Mouse (Mus musculus) myocyte (in vitro differentiated cells): Measurements from ENCODE around the gene Gm37240. TPM values are rescaled to one million over a fixed set of nuclear protein-coding genes. Genes with fewer than 3 reads are reported as not detected.

ENCODE experiments used
- H3K27me3 ChIP-seq: one replicate; pipeline ENCODE4 v1.6.1; 2011; ENCODE audit not compliant: control insufficient read depth, insufficient read depth, insufficient read length
- H3K36me3 ChIP-seq: one replicate; pipeline ENCODE4 v1.6.1; 2011; ENCODE audit not compliant: control insufficient read depth, insufficient read depth
- H3K4me2 ChIP-seq: one replicate; pipeline ENCODE4 v1.6.1; 2011; ENCODE audit warnings: low read depth, control low read depth
- H3K4me3 ChIP-seq: one replicate; pipeline ENCODE4 v1.5.1; 2011; ENCODE audit warnings: mild to moderate bottlenecking, control low read depth, moderate library complexity
- H3K79me2 ChIP-seq: one replicate; pipeline ENCODE4 v1.6.1; 2011; ENCODE audit not compliant: control insufficient read depth, insufficient read depth
- H3ac ChIP-seq: one replicate; pipeline ENCODE4 v1.6.1; 2011; ENCODE audit not compliant: control insufficient read depth, insufficient read length
- CEBPB ChIP-seq: IDR thresholded peaks from 2 replicates; pipeline ENCODE4 v1.6.1; 2011; ENCODE audit warnings: mild to moderate bottlenecking, moderate library complexity; ENCODE audit not compliant: poor library complexity, insufficient read depth, severe bottlenecking
- E2F4 ChIP-seq: IDR thresholded peaks from one replicate; pipeline ENCODE4 v1.6.1; 2011; ENCODE audit warnings: mild to moderate bottlenecking, control low read depth, moderate library complexity; ENCODE audit not compliant: insufficient read depth
- MAX ChIP-seq: IDR thresholded peaks from one replicate; pipeline ENCODE4 v1.6.1; 2011; ENCODE audit warnings: low read depth, mild to moderate bottlenecking, control low read depth
- MYOD1 ChIP-seq, 3 experiments: IDR thresholded peaks; one replicate each; pipeline ENCODE4 v1.6.1; 2011; ENCODE audit warnings: control low read depth in 2 of 3, low read depth in 2 of 3, mild to moderate bottlenecking in 2 of 3, moderate library complexity in 1 of 3; ENCODE audit not compliant: insufficient read length in 2 of 3, control insufficient read depth in 1 of 3
- MYOG ChIP-seq, 3 experiments: IDR thresholded peaks; one replicate each; pipeline ENCODE4 v1.6.1; 2011; ENCODE audit warnings: control low read depth in 2 of 3, low read depth in 2 of 3, mild to moderate bottlenecking in 2 of 3; ENCODE audit not compliant: insufficient read length in 2 of 3, control insufficient read depth in 1 of 3, insufficient read depth in 1 of 3
- POLR2A ChIP-seq: IDR thresholded peaks from one replicate; pipeline ENCODE4 v1.6.1; 2011; ENCODE audit warnings: low read depth, mild to moderate bottlenecking, control low read depth, moderate library complexity; ENCODE audit not compliant: insufficient read length
- POLR2AphosphoS2 ChIP-seq: IDR thresholded peaks from one replicate; pipeline ENCODE4 v1.6.1; 2011; ENCODE audit warnings: low read depth, control low read depth; ENCODE audit not compliant: insufficient read length
- REST ChIP-seq: IDR thresholded peaks from one replicate; pipeline ENCODE4 v1.6.1; 2011; ENCODE audit warnings: mild to moderate bottlenecking, control low read depth, moderate library complexity; ENCODE audit not compliant: insufficient read depth, insufficient read length
- SRF ChIP-seq: IDR thresholded peaks from one replicate; pipeline ENCODE4 v1.6.1; 2011; ENCODE audit warnings: low read depth; ENCODE audit not compliant: control insufficient read depth, insufficient read length
- TCF12 ChIP-seq: IDR thresholded peaks from one replicate; pipeline ENCODE4 v1.6.1; 2011; ENCODE audit warnings: mild to moderate bottlenecking, control low read depth; ENCODE audit not compliant: poor library complexity, insufficient read depth, severe bottlenecking
- TCF3 ChIP-seq: IDR thresholded peaks from one replicate; pipeline ENCODE4 v1.6.1; 2011; ENCODE audit warnings: low read depth, control low read depth; ENCODE audit not compliant: insufficient read length
- USF1 ChIP-seq: IDR thresholded peaks from one replicate; pipeline ENCODE4 v1.6.1; 2011; ENCODE audit warnings: low read depth, mild to moderate bottlenecking, control low read depth, moderate library complexity
- polyA plus RNA-seq: library from polyadenylated mRNA; unstranded; fragments of >200 nt; fragmentation: generic; extraction: Trizol; gene quantifications from one replicate; pipeline ENCODE4 v1.2.1, GENCODE M21; 2012; ENCODE audit warnings: missing spikeins

The Gm37240 gene
- polyA plus RNA-seq, 1 experiment: 8.7 TPM

GRCm38 (mm10) chr3:85629895-85630510, 257.3 kb downstream of the Gm37240 start:
- Histone ChIP-seq H3K36me3 (no peaks in the 10 kb centered on the region), H3K27me3 (no peaks in the 10 kb centered on the region), H3K4me2 (no peak overlapping the region), H3ac (no peak overlapping the region), H3K4me3 (no peak overlapping the region), H3K79me2 (no peaks in the 10 kb centered on the region)
- no peak for TF ChIP-seq CEBPB
- TF ChIP-seq SRF: no peak
- no peak for TF ChIP-seq POLR2A
- TF ChIP-seq TCF3: peak; percentile 85
- peak; percentile 49 to 95 (median 95) for TF ChIP-seq MYOD1 (IDR thresholded peaks at IDR 0.05; ENCODE audit: control insufficient read depth in 1 of 3, insufficient read length in 2 of 3, low read depth in 2 of 3)
- TF ChIP-seq POLR2AphosphoS2: no peak
- no peak for TF ChIP-seq E2F4
- TF ChIP-seq MYOG (IDR thresholded peaks at IDR 0.05; ENCODE audit: control insufficient read depth in 1 of 3, insufficient read depth in 1 of 3, insufficient read length in 2 of 3, low read depth in 2 of 3): peak; percentile 52 to 95 (median 90)
- peak; percentile 55 for TF ChIP-seq TCF12

- Histone ChIP-seq H3K36me3 (no peaks in the 10 kb centered on the region), H3K4me3 (no peak overlapping the region), H3K27me3 (no peaks in the 10 kb centered on the region), H3K79me2 (no peaks in the 10 kb centered on the region), H3K4me2 (no peak overlapping the region), H3ac (no peak overlapping the region)
- no peak for TF ChIP-seq POLR2A
- TF ChIP-seq CEBPB: no peak
- TF ChIP-seq SRF: no peak
- no peak for TF ChIP-seq MYOD1 (IDR thresholded peaks at IDR 0.05; ENCODE audit: control insufficient read depth in 1 of 3, insufficient read length in 2 of 3, low read depth in 2 of 3)
- TF ChIP-seq USF1: no peak
- no peak for TF ChIP-seq E2F4
- no peak for TF ChIP-seq MYOG (IDR thresholded peaks at IDR 0.05; ENCODE audit: control insufficient read depth in 1 of 3, insufficient read depth in 1 of 3, insufficient read length in 2 of 3, low read depth in 2 of 3)
- no peak for TF ChIP-seq POLR2AphosphoS2
- TF ChIP-seq REST: no peak
- TF ChIP-seq TCF12: no peak
- TF ChIP-seq TCF3: no peak
- TF ChIP-seq MAX: no peak
Observed at GRCm38 (mm10) chr3:85619751-85620150, 267.6 kb downstream of the Gm37240 start.

- no peaks in the 10 kb centered on the region for H3K36me3 ChIP-seq
- no peak overlapping the region for H3K4me3 ChIP-seq
- no peak overlapping the region for H3ac ChIP-seq
- H3K4me2 ChIP-seq: no peak overlapping the region
- TF ChIP-seq MYOD1 (IDR thresholded peaks at IDR 0.05; ENCODE audit: control insufficient read depth in 1 of 3, insufficient read length in 2 of 3, low read depth in 2 of 3) (no peak), TCF12 (no peak), REST (no peak), SRF (no peak), USF1 (no peak), MAX (no peak), TCF3 (no peak), E2F4 (no peak), MYOG (IDR thresholded peaks at IDR 0.05; ENCODE audit: control insufficient read depth in 1 of 3, insufficient read depth in 1 of 3, insufficient read length in 2 of 3, low read depth in 2 of 3) (no peak), POLR2AphosphoS2 (no peak), CEBPB (no peak), POLR2A (no peak)
- H3K79me2 ChIP-seq: no peaks in the 10 kb centered on the region
- H3K27me3 ChIP-seq: no peaks in the 10 kb centered on the region
Observed at GRCm38 (mm10) chr3:85619345-85619744, 268.0 kb downstream of the Gm37240 start.

- no peak overlapping the region for H3K4me2 ChIP-seq
- no peak for TF ChIP-seq MAX
- no peak for TF ChIP-seq MYOD1 (IDR thresholded peaks at IDR 0.05; ENCODE audit: control insufficient read depth in 1 of 3, insufficient read length in 2 of 3, low read depth in 2 of 3)
- no peak for TF ChIP-seq CEBPB
- TF ChIP-seq MYOG (IDR thresholded peaks at IDR 0.05; ENCODE audit: control insufficient read depth in 1 of 3, insufficient read depth in 1 of 3, insufficient read length in 2 of 3, low read depth in 2 of 3): no peak
- TF ChIP-seq USF1: no peak
- TF ChIP-seq REST: no peak
- no peak for TF ChIP-seq POLR2A
- no peak for TF ChIP-seq SRF
- no peak for TF ChIP-seq POLR2AphosphoS2
- no peak for TF ChIP-seq E2F4
- TF ChIP-seq TCF3: no peak
- TF ChIP-seq TCF12: no peak
- H3K27me3 ChIP-seq: no peaks in the 10 kb centered on the region
- no peaks in the 10 kb centered on the region for H3K36me3 ChIP-seq
- no peak overlapping the region for H3K4me3 ChIP-seq
- H3ac ChIP-seq: no peak overlapping the region
- no peaks in the 10 kb centered on the region for H3K79me2 ChIP-seq
Observed at GRCm38 (mm10) chr3:85618885-85619284, 268.4 kb downstream of the Gm37240 start.
